Mouse (Mus musculus) CH12.LX (cell line): ENCODE data around the gene Enah.

ENCODE experiments used
- CTCF ChIP-seq, 2 experiments: IDR thresholded peaks in 1 of 2; conservative IDR thresholded peaks in 1 of 2; 2 replicates each; pipeline ENCODE4 v1.5.1; 2011 to 2012; ENCODE audit warnings: low read depth in 2 of 2, low read length in 2 of 2, improper control_type of control experiment in 1 of 2, inconsistent platforms in 1 of 2, mild to moderate bottlenecking in 1 of 2, moderate library complexity in 1 of 2
- E2F4 ChIP-seq: IDR thresholded peaks from 2 replicates; pipeline ENCODE4 v1.6.1; 2011; ENCODE audit warnings: low read depth, low read length, improper control_type of control experiment; ENCODE audit not compliant: insufficient replicate concordance
- EP300 ChIP-seq: IDR thresholded peaks from 2 replicates; pipeline ENCODE4 v1.6.1; 2011; ENCODE audit warnings: low read length, improper control_type of control experiment
- POLR2A ChIP-seq: IDR thresholded peaks from 2 replicates; pipeline ENCODE4 v1.6.1; 2011; ENCODE audit warnings: low read depth, mild to moderate bottlenecking, improper control_type of control experiment, low read length
- TCF12 ChIP-seq: IDR thresholded peaks from 2 replicates; pipeline ENCODE4 v1.6.1; 2014; ENCODE audit warnings: low read depth, mild to moderate bottlenecking, inconsistent platforms, low read length, improper control_type of control experiment
- USF1 ChIP-seq: IDR thresholded peaks from 2 replicates; pipeline ENCODE4 v1.6.1; 2014; ENCODE audit warnings: low read depth, mild to moderate bottlenecking, inconsistent platforms, low read length, improper control_type of control experiment
- ZNF384 ChIP-seq: IDR thresholded peaks from 2 replicates; pipeline ENCODE4 v1.6.1; 2012; ENCODE audit warnings: low read depth, low read length, improper control_type of control experiment, inconsistent platforms

DNA sequence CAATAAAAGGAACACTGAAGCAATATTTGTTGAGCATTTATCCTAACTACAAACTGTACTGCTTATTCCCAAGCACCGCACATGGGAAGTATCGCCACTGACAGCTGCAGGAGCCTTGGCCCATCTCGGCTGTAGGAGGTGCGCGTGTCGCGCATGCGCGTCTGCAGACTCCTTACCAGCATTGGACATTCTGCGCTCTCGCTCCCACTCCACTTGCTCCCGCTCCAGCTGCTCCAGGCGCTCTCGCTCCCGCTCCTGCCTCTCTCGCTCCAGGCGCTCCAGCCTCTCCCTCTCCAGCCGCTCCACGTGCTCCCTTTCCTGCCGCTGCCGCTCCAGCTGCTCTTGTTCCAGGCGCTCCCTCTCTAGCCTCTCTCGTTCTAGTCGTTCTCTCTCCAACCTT is 96.4 kb downstream of the Enah start:
- no peak for TF ChIP-seq CTCF (conservative IDR thresholded peaks at IDR 0.05 in 1 of 2, IDR thresholded peaks at IDR 0.05 in 1 of 2; ENCODE audit: low read depth in 2 of 2, low read length in 2 of 2)
- TF ChIP-seq E2F4 = no peak
- TF ChIP-seq USF1 = no peak
- no peak for TF ChIP-seq EP300
- TF ChIP-seq POLR2A = no peak
- TF ChIP-seq TCF12 = no peak
- no peak for TF ChIP-seq ZNF384
